Mouse (Mus musculus) kidney, postnatal 0 days (tissue): ENCODE results near the gene Tpcn1. TPM values are rescaled to one million over a fixed set of nuclear protein-coding genes. Genes with fewer than 3 reads are reported as not detected.
A peak's percentile ranks its signal among the peaks of the same experiment; 100 is the strongest.
"Not testable (repeated sequence)": the region's sequence is repeated elsewhere in the genome, so short reads cannot be mapped to it uniquely, and the experiment has no call there.

ENCODE experiments used
- ATAC-seq: fragments of 200-750 bp; cut with Nextera tagmentation; replicated peaks from 2 replicates; pipeline ENCODE4 v1.8.0; 2017; ENCODE audit warnings: low read depth, moderate number of reproducible peaks, moderate TSS enrichment, moderate library complexity; ENCODE audit not compliant: low FRiP score
- DNase-seq: peaks from one replicate; pipeline ENCODE4 v3.0.0-alpha.2; 2016; ENCODE audit warnings: low spot score
- H3K27ac ChIP-seq: fragments of 300-500 bp; sonication (generic); 2 replicates; pipeline ENCODE4 v1.5.1; 2014; ENCODE audit warnings: mild to moderate bottlenecking
- H3K27me3 ChIP-seq: fragments of 300-500 bp; sonication (generic); 2 replicates; pipeline ENCODE4 v1.6.1; 2014; ENCODE audit warnings: low read length, mixed read lengths; ENCODE audit not compliant: insufficient read depth
- H3K36me3 ChIP-seq: fragments of 300-500 bp; sonication (generic); 2 replicates; pipeline ENCODE4 v1.6.1; 2014; ENCODE audit warnings: low read length, mixed read lengths; ENCODE audit not compliant: insufficient read depth
- H3K4me1 ChIP-seq: fragments of 300-500 bp; sonication (generic); replicated peaks from 2 replicates; pipeline ENCODE4 v1.6.1; 2014; ENCODE audit warnings: antibody characterized with exemption, low read length, mixed read lengths; ENCODE audit not compliant: insufficient read depth
- H3K4me2 ChIP-seq: fragments of 300-500 bp; sonication (generic); 2 replicates; pipeline ENCODE4 v1.6.1; 2014; ENCODE audit warnings: mild to moderate bottlenecking, low read length, moderate library complexity, mixed read lengths
- H3K4me3 ChIP-seq: fragments of 300-500 bp; sonication (generic); replicated peaks from 2 replicates; pipeline ENCODE4 v1.5.1; 2014; ENCODE audit warnings: low read depth, low read length
- H3K9ac ChIP-seq: fragments of 300-500 bp; sonication (generic); 2 replicates; pipeline ENCODE4 v1.6.1; 2014; ENCODE audit warnings: low read depth, low read length
- H3K9me3 ChIP-seq: fragments of 300-500 bp; sonication (generic); replicated peaks from 2 replicates; pipeline ENCODE4 v1.6.1; 2016; ENCODE audit warnings: low read length, inconsistent platforms, mixed read lengths
- CTCF ChIP-seq: IDR thresholded peaks from 2 replicates; pipeline ENCODE4 v1.5.1; 2016; ENCODE audit warnings: antibody characterized with exemption, low read depth, mild to moderate bottlenecking, moderate library complexity
- WGBS: fragments of 180-500 bp; shearing (Covaris S2); extraction: QIAGEN DNeasy Blood & Tissue Kit; methylation state at CpG from one replicate; pipeline ENCODE4 v1.1.7; 2014; 5-methylcytosine and 5-hydroxymethylcytosine counted together
- polyA plus RNA-seq: library from polyadenylated mRNA; unstranded; fragments of >200 nt; fragmentation: Nextera tagmentation; extraction: Ambion mirVana; gene quantifications from 2 replicates; pipeline ENCODE4 v1.2.1, GENCODE M21; 2015

Gene Tpcn1
- polyA plus RNA-seq, 1 experiment from 2014 or later: 35.4 TPM

DNA sequence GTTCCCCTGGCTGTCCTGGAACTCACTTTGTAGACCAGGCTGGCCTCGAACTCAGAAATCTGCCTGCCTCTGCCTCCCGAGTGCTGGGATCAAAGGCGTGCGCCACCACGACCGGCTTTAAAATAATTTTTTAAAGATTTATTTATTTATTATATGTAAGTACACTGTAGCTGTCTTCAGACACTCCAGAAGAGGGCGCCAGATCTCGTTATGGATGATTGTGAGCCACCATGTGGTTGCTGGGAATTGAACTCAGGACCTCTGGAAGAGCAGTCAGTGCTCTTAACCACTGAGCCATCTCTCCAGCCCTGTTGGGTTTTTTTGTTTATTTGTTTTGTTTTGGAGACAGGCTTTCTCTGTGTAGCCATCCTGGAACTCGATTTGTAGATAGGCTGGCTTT is 87.9 kb downstream of the Tpcn1 start:
- peaks cover 16% of the 10 kb centered on the region; the same call in 1 of the 2 replicates for H3K4me1 ChIP-seq
- H3K4me2 ChIP-seq, H3K9ac ChIP-seq, H3K4me3 ChIP-seq, H3K36me3 ChIP-seq, H3K9me3 ChIP-seq, DNase-seq, H3K27ac ChIP-seq, H3K27me3 ChIP-seq, ATAC-seq: not testable (repeated sequence)
- WGBS: 91% methylated on average over 9 of the region's 9 CpGs
- 0 out of 2 replicates have a peak, but pooled peaks have one; percentile 14 for TF ChIP-seq CTCF

DNA sequence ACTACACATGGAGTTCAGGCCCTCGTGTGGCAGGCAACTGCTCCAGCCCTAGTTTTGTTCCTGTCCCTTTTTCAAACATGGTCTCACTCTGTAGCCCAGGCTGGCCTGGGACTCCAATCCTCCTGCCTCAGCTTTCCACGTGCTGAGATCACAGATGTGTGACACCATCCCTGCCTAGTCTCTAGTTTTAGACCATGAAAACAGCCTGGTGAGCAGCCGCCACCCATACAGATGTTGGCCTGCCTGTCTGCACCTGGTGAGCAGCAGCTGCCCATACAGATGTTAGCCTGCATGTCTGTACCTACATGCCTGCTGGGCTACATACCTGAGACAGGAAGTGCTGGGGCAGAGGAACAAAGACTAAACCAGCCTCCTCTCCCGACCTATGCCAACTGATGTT is 89.3 kb downstream of the Tpcn1 start:
- TF ChIP-seq CTCF: no peak
- H3K9ac ChIP-seq: no peak overlapping the region

DNA sequence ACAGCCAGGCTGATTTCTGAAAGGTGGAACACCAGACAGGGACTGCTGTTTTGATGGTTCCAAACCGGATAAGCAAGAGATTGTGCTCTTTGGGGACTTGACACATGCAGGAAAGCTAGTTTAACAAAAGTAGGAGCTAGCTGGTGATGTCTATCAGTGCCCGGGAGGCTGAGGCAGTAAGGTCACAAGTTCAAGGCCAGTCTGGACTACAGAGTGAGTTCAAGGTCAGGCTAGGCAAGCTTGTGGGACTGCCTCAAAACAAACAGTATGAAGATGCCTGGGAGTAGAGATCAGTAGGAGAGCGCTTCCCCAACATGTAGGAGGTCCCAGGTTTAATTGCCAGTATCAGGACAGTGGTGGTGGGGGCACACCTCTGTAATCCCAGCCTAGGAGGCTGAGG is 91.4 kb downstream of the Tpcn1 start:
- no peak overlapping the region for H3K4me2 ChIP-seq
- ATAC-seq: no peak
- no peak overlapping the region for H3K4me3 ChIP-seq
- no peak overlapping the region for H3K9ac ChIP-seq
- no peaks in the 10 kb centered on the region for H3K27me3 ChIP-seq
- no peak for TF ChIP-seq CTCF
- no peak for DNase-seq
- no peaks in the 10 kb centered on the region for H3K9me3 ChIP-seq
- H3K4me1 ChIP-seq: peaks cover 2% of the 10 kb centered on the region; the same call in 1 of the 2 replicates
- no peak overlapping the region for H3K27ac ChIP-seq
- no peaks in the 10 kb centered on the region for H3K36me3 ChIP-seq
- WGBS: 91% methylated on average over 3 of the region's 3 CpGs

More for the DNA sequence above, 89.3 kb downstream of the Tpcn1 start:
- Histone ChIP-seq H3K36me3 (no peaks in the 10 kb centered on the region), H3K9me3 (no peaks in the 10 kb centered on the region), H3K27ac (no peak overlapping the region), H3K4me2 (no peak overlapping the region), H3K4me1 (peaks cover 11% of the 10 kb centered on the region; the same call in 1 of the 2 replicates), H3K27me3 (no peaks in the 10 kb centered on the region), H3K4me3 (no peak overlapping the region)
- WGBS: 80% methylated on average over 4 of the region's 4 CpGs
- DNase-seq: no peak
- ATAC-seq: no peak

DNA sequence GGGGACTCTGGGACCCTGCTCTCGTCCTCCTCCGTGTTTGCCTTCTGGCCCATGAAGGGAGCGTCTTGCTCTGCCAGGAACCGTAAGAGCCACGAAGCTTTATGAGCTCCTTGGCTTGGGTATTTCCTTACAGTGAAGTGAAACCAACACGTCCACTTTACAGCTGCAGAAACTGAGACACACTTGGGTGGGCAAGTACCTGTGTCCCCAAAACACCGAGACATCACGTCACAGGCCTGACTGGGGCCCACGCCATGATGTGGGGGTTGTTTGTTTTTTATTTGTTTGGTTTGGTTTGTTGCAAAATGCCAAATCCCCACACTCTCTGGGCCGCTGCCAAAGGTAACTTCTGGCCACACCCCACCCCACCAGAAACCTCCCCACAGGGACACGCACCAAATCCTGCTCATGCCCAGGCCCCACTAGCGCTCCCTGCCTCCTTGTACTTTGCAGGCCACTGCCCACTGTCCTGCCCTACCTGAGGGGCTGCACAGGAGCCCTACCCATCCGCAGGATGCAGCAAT is 92.7 kb downstream of the Tpcn1 start:
- H3K27ac ChIP-seq: no peak overlapping the region
- H3K9ac ChIP-seq: no peak overlapping the region
- no peak overlapping the region for H3K4me3 ChIP-seq
- no peak for TF ChIP-seq CTCF
- H3K9me3 ChIP-seq: no peaks in the 10 kb centered on the region
- no peak for ATAC-seq
- H3K27me3 ChIP-seq: no peaks in the 10 kb centered on the region
- no peaks in the 10 kb centered on the region for H3K36me3 ChIP-seq
- no peak overlapping the region for H3K4me2 ChIP-seq
- no peaks in the 10 kb centered on the region for H3K4me1 ChIP-seq
- 67% methylated on average over 13 of the region's 13 CpGs for WGBS
- DNase-seq: peak; percentile 24

DNA sequence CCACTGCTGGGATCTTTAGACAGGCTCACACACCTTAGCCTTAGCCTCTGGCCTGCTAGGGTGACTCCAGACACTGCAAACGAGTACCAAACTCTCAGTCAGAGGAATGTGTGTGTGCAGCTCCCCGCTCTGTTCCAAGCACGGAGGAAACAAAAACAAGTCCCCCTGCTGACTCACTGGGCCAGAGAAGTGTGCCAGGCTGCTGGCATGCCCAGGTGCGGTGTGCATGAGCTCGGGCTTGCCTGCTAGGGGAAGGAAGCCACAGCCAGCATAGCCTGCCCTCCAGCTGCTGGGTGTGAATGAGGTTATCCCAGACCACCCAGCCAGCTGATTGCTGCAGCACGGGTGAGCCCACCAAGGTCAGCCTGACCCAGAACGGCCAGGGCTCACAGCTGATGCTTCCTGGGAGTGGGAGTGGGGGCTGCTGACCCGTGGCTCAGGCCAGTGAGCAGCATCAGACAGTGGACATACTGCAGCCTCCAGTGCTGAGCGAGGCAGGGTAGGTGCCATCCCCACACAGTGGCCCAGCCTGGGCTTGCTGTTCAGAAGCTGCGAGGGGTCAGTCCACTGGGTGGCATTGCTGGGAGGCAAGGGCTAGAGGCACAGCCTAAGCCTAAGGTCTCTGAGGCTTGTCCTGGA is 93.3 kb downstream of the Tpcn1 start:
- Histone ChIP-seq H3K4me3 (no peak overlapping the region), H3K9ac (no peak overlapping the region), H3K27ac (no peak overlapping the region), H3K27me3 (no peaks in the 10 kb centered on the region), H3K4me2 (no peak overlapping the region), H3K4me1 (no peaks in the 10 kb centered on the region), H3K36me3 (no peaks in the 10 kb centered on the region), H3K9me3 (no peaks in the 10 kb centered on the region)
- ATAC-seq (peak; percentile 22; the same call in 1 of the 2 replicates), DNase-seq (peak; percentile 25)
- WGBS: 43% methylated on average over 10 of the region's 10 CpGs
- no peak for TF ChIP-seq CTCF

DNA sequence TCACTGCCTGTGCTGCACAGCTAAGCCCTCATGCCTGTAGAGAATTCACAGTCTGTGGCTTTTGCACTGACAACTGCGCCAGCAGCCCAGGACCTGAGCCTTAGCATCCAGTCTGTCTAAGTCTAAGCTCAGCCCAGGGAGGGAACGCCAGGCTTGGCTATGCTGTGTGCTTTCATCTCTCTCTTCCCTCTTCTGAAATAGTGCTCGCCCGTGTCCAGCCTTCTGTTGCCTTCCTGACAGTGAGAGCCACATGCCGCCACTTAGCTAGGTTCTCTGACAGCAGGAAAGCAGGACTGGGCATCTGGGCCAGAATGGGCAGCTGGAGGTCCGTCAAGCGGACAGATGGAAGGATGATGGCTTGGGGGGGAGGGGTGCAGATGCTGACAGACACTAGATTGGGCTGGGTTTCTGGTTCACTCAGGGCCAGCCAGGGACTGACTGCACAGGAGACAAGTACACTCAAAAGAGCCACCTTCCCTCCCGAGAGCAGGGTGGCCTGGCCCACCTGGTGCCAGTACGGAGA is 94.5 kb downstream of the Tpcn1 start:
- Histone ChIP-seq H3K9ac (no peak overlapping the region), H3K4me2 (no peak overlapping the region), H3K4me3 (no peak overlapping the region), H3K27me3 (no peaks in the 10 kb centered on the region), H3K9me3 (no peaks in the 10 kb centered on the region), H3K4me1 (no peaks in the 10 kb centered on the region), H3K36me3 (no peaks in the 10 kb centered on the region), H3K27ac (no peak overlapping the region)
- DNase-seq (no peak), ATAC-seq (no peak)
- 88% methylated on average over 9 of the region's 9 CpGs for WGBS
- no peak for TF ChIP-seq CTCF
